8 mouse cellular contexts compared by ENCODE assay signal in the genomic region with DNA sequence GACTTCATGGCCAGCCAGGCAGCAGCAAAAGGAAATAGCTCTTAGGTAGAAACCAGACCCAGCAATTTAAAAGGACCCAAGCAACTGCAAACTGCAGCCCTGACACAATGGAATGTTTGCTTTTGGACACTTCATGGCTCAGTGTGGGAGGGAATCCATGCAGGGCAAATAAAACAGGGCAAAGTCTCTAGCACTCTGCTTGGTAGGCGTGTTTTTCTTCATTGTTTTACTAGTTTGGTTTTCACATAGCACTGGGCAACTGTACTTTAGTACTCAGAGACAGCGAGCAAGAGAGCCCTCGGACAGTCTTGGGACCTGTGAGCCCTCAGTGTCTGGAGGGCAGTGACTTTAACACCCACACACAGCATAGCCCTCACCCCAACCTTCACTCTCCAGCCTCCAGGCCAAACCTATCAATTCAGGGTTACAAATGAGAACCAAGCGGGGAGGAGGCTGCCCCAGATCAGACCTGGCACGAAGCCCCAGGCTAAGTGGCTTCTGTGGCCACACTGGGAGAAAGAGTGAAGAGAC. TPM values are rescaled to one million over a fixed set of nuclear protein-coding genes. Genes with fewer than 3 reads are reported as not detected.
DNase-seq lines count a peak whose midpoint lies in the region; ATAC-seq and TF ChIP-seq lines count a peak whose summit lies in the region.

No protein-coding gene starts in this region.

- H3K4me2 ChIP-seq in limb, embryonic 11.5 days (ENCODE audit: low read depth, severe bottlenecking), result no peak overlapping the region
- no peak overlapping the region; the same call in 1 of the 2 replicates for H3K4me2 ChIP-seq in midbrain, embryonic 13.5 days (replicated peaks)

- peaks cover 20% of the 10 kb centered on the region for H3K36me3 ChIP-seq in hindbrain, embryonic 10.5 days
- no peaks in the 10 kb centered on the region for H3K36me3 ChIP-seq in limb, embryonic 11.5 days (ENCODE audit: control insufficient read depth, insufficient read depth, low read length)
- no peaks in the 10 kb centered on the region for H3K36me3 ChIP-seq in midbrain, embryonic 13.5 days

- peak overlapping the region; percentile 88 for H3K27ac ChIP-seq in gastrocnemius, adult 2 months
- H3K27ac ChIP-seq in hindbrain, embryonic 10.5 days, result peak overlapping the region; percentile 74
- H3K27ac ChIP-seq in limb, embryonic 11.5 days (replicated peaks; ENCODE audit: low read depth, low read length), result peak overlapping the region; percentile 23
- H3K27ac ChIP-seq in midbrain, embryonic 13.5 days, result peak overlapping the region; percentile 45

- H3K27me3 ChIP-seq in hindbrain, embryonic 10.5 days (ENCODE audit: insufficient read depth, poor library complexity, severe bottlenecking), result no peaks in the 10 kb centered on the region
- no peaks in the 10 kb centered on the region for H3K27me3 ChIP-seq in limb, embryonic 11.5 days (ENCODE audit: control insufficient read depth, insufficient read depth, low read length)
- no peaks in the 10 kb centered on the region for H3K27me3 ChIP-seq in midbrain, embryonic 13.5 days

- peak overlapping the region; percentile 40; the same call in 1 of the 2 replicates for H3K4me3 ChIP-seq in gastrocnemius, adult 2 months
- 0 out of 2 replicates have a peak overlapping the region, but pooled peaks have one; percentile 3 for H3K4me3 ChIP-seq in hindbrain, embryonic 10.5 days
- no peak overlapping the region for H3K4me3 ChIP-seq in limb, embryonic 11.5 days (ENCODE audit: low read depth, low read length)
- H3K4me3 ChIP-seq in midbrain, embryonic 13.5 days (replicated peaks), result no peak overlapping the region

- peaks cover 66% of the 10 kb centered on the region for H3K4me1 ChIP-seq in hindbrain, embryonic 10.5 days (replicated peaks)
- peaks cover 18% of the 10 kb centered on the region for H3K4me1 ChIP-seq in limb, embryonic 11.5 days (ENCODE audit: control insufficient read depth, insufficient read depth, low read length)
- H3K4me1 ChIP-seq in midbrain, embryonic 13.5 days (replicated peaks), result peaks cover 53% of the 10 kb centered on the region

- ATAC-seq in limb, embryonic 11.5 days (ENCODE audit: insufficient number of reproducible peaks, low FRiP score, low TSS enrichment, low read depth), result no peak
- no peak for ATAC-seq in midbrain, embryonic 13.5 days

- no peak for TF ChIP-seq CTCF in gastrocnemius, adult 2 months (IDR thresholded peaks at IDR 0.05)

- intact Hi-C loops in gastrocnemius, adult 2 months (cut with DNase I), result no loop called here

- no peaks in the 10 kb centered on the region for H3K9me3 ChIP-seq in hindbrain, embryonic 10.5 days
- H3K9me3 ChIP-seq in limb, embryonic 11.5 days (ENCODE audit: control insufficient read depth, low read length), result no peaks in the 10 kb centered on the region
- H3K9me3 ChIP-seq in midbrain, embryonic 13.5 days, result no peaks in the 10 kb centered on the region

- no peak overlapping the region for H3K9ac ChIP-seq in limb, embryonic 11.5 days (ENCODE audit: low read length)
- H3K9ac ChIP-seq in midbrain, embryonic 13.5 days (replicated peaks), result no peak overlapping the region

- peak; percentile 54 for DNase-seq in gastrocnemius, adult 2 months
- no peak for DNase-seq in gastrocnemius, postnatal 4 days (ENCODE audit: low spot score in 2 of 2)
- DNase-seq in hindbrain, embryonic 10.5 days (ENCODE audit: low spot score), result no peak
- DNase-seq in limb, embryonic 11.5 days (ENCODE audit: low spot score), result no peak
- no peak for DNase-seq in left cerebral cortex, adult 9 months (ENCODE audit: low spot score in 2 of 2)
- DNase-seq in urinary bladder, postnatal 10 days (ENCODE audit: low spot score), result no peak
- no peak for DNase-seq in frontal cortex, postnatal 10 days (ENCODE audit: low spot score in 2 of 2)

- WGBS in hindbrain, embryonic 10.5 days, result 61% methylated on average over 5 of the region's 5 CpGs
- 43% methylated on average over 5 of the region's 5 CpGs for WGBS in limb, embryonic 11.5 days
- 60% methylated on average over 5 of the region's 5 CpGs for WGBS in midbrain, embryonic 13.5 days

RNA-seq across cellular contexts. Expression of a gene that starts 8.0 kb away (rescaled TPM):
- 100 to 1,000 TPM; 146 to 163 TPM for total RNA-seq in gastrocnemius, adult 2 months (2021)
- total RNA-seq in gastrocnemius, postnatal 4 days (2021), result 100 to 1,000 TPM; 164 to 177 TPM
- 36.5 and 44.1 TPM in 2 replicates for polyA plus RNA-seq in hindbrain, embryonic 10.5 days (2016; fragmentation: Nextera tagmentation; extraction: Ambion mirVana)
- 30.5 and 39.1 TPM in 2 replicates for polyA plus RNA-seq in limb, embryonic 11.5 days (2014; fragmentation: Nextera tagmentation; extraction: Ambion mirVana)
- polyA plus RNA-seq in midbrain, embryonic 13.5 days (2015; fragmentation: Nextera tagmentation; extraction: Ambion mirVana), result 26.0 and 30.7 TPM in 2 replicates

RNA-seq across cellular contexts. Expression of a gene that starts 16.1 kb away (rescaled TPM):
- total RNA-seq in gastrocnemius, adult 2 months (2021), result 10 to 100 TPM; 10.8 to 10.9 TPM
- 10 to 100 TPM; 15.5 to 16.3 TPM for total RNA-seq in gastrocnemius, postnatal 4 days (2021)
- 23.2 and 24.5 TPM in 2 replicates for polyA plus RNA-seq in hindbrain, embryonic 10.5 days (2016; fragmentation: Nextera tagmentation; extraction: Ambion mirVana)
- 30.4 and 36.6 TPM in 2 replicates for polyA plus RNA-seq in limb, embryonic 11.5 days (2014; fragmentation: Nextera tagmentation; extraction: Ambion mirVana)
- 22.9 and 26.3 TPM in 2 replicates for polyA plus RNA-seq in midbrain, embryonic 13.5 days (2015; fragmentation: Nextera tagmentation; extraction: Ambion mirVana)

RNA-seq across cellular contexts. Expression of a gene that starts 43.5 kb away (rescaled TPM):
- not detected for total RNA-seq in gastrocnemius, adult 2 months (2021)
- under 1 TPM in 1 of 2 experiments, not detected in 1; 0.76 TPM for total RNA-seq in gastrocnemius, postnatal 4 days (2021)
- not detected in 2 replicates for polyA plus RNA-seq in hindbrain, embryonic 10.5 days (2016; fragmentation: Nextera tagmentation; extraction: Ambion mirVana)
- polyA plus RNA-seq in limb, embryonic 11.5 days (2014; fragmentation: Nextera tagmentation; extraction: Ambion mirVana), result 0.32 TPM in 1 of 2 replicates, not detected in the other
- 0.22 TPM in 1 of 2 replicates, not detected in the other for polyA plus RNA-seq in midbrain, embryonic 13.5 days (2015; fragmentation: Nextera tagmentation; extraction: Ambion mirVana)

RNA-seq across cellular contexts. Expression of a gene that starts 53.4 kb away (rescaled TPM):
- 10 to 100 TPM; 13.1 to 16.5 TPM for total RNA-seq in gastrocnemius, adult 2 months (2021)
- 10 to 100 TPM; 36.8 to 37.8 TPM for total RNA-seq in gastrocnemius, postnatal 4 days (2021)
- polyA plus RNA-seq in hindbrain, embryonic 10.5 days (2016; fragmentation: Nextera tagmentation; extraction: Ambion mirVana), result 60.2 and 66.0 TPM in 2 replicates
- polyA plus RNA-seq in limb, embryonic 11.5 days (2014; fragmentation: Nextera tagmentation; extraction: Ambion mirVana), result 65.0 and 71.0 TPM in 2 replicates
- 47.2 and 52.3 TPM in 2 replicates for polyA plus RNA-seq in midbrain, embryonic 13.5 days (2015; fragmentation: Nextera tagmentation; extraction: Ambion mirVana)

Comparison
In these comparisons a context has a peak if more than half of its experiments do, and no peak if none do; other contexts are left out.
1. H3K27ac ChIP-seq: peak in every context shown above with its lines; median percentile 88 in gastrocnemius, adult 2 months; 74 in hindbrain, embryonic 10.5 days; 45 in midbrain, embryonic 13.5 days; 23 in limb, embryonic 11.5 days.
2. H3K4me3 ChIP-seq: peak in gastrocnemius, adult 2 months (single experiment) and hindbrain, embryonic 10.5 days (single experiment); none in limb, embryonic 11.5 days (single experiment) and midbrain, embryonic 13.5 days (single experiment).